Mouse (Mus musculus) liver, adult 2 months (tissue): ENCODE measurements at regions not wholly inside any gene's neighbourhood (a gene's known extent, or its start where the extent isn't known, plus 50 kb on each side); places are given as distances from the start of the nearest gene placed in this dataset.

Source experiments
- DNase-seq: peaks from one replicate; pipeline ENCODE4 v3.0.0-alpha.2; 2011; ENCODE audit warnings: low read depth, low spot score; ENCODE audit errors: extremely low read depth
- H3K27ac ChIP-seq: fragments of 200-500 bp; replicated peaks from 2 replicates; pipeline ENCODE4 v1.5.1; 2012; ENCODE audit warnings: low read depth, mild to moderate bottlenecking, control low read depth, inconsistent platforms, low read length; ENCODE audit not compliant: insufficient read depth
- H3K27me3 ChIP-seq: fragments of 200-500 bp; 2 replicates; pipeline ENCODE4 v1.6.1; 2012; ENCODE audit warnings: mild to moderate bottlenecking, moderate library complexity, low read length, inconsistent platforms; ENCODE audit not compliant: control insufficient read depth, insufficient read depth
- H3K36me3 ChIP-seq: fragments of 200-500 bp; 2 replicates; pipeline ENCODE4 v1.6.1; 2012; ENCODE audit warnings: low read length, inconsistent platforms; ENCODE audit not compliant: control insufficient read depth, insufficient read depth
- H3K4me1 ChIP-seq: fragments of 200-500 bp; 2 replicates; pipeline ENCODE4 v1.6.1; 2011; ENCODE audit warnings: low read length; ENCODE audit not compliant: control insufficient read depth, insufficient read depth
- H3K4me3 ChIP-seq: fragments of 200-500 bp; 2 replicates; pipeline ENCODE4 v1.5.1; 2011; ENCODE audit warnings: low read depth, mild to moderate bottlenecking, control low read depth, low read length, moderate library complexity; ENCODE audit not compliant: insufficient read depth
- H3K79me2 ChIP-seq: fragments of 200-500 bp; 2 replicates; pipeline ENCODE4 v1.6.1; 2012; ENCODE audit warnings: inconsistent platforms, mild to moderate bottlenecking, low read length, moderate library complexity; ENCODE audit not compliant: control insufficient read depth, insufficient read depth
- H3K9ac ChIP-seq: fragments of 200-500 bp; 2 replicates; pipeline ENCODE4 v1.6.1; 2012; ENCODE audit warnings: low read depth, mild to moderate bottlenecking, control low read depth, inconsistent platforms, low read length
- CTCF ChIP-seq: fragments of 200-500 bp; IDR thresholded peaks from 2 replicates; pipeline ENCODE4 v1.5.1; 2011; ENCODE audit warnings: low read depth, low read length, control low read depth
- POLR2A ChIP-seq: fragments of 200-500 bp; IDR thresholded peaks from 2 replicates; pipeline ENCODE4 v1.6.1; 2011; ENCODE audit warnings: low read length, control low read depth; ENCODE audit not compliant: insufficient read depth; ENCODE audit errors: extremely low read depth
- WGBS: fragments of 180-500 bp; shearing (Covaris S2); methylation state at CpG from one replicate; pipeline ENCODE4 v1.1.7; 2018; 5-methylcytosine and 5-hydroxymethylcytosine counted together

DNA sequence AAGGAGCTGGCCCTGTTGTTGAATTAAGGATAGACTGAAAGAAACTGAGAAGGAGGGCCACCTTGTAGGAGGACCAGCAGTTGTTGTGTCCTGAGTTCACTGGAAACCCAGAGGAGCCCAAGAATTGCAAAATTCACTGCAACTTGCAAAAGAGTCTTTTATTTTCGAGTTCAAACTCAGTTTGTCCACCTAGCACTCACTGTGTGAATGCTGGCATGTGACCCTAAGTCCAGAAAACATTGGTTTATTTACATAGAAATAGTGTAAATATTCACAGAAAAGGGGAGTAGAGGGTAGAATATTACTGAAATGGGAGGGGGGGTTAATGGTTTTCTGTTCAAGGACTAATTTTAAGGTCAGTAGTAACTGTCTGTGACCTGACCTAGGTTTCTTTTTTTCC, 394.7 kb downstream of the 4933405O20Rik start:
- 3% methylated on average over 1 of the region's 1 CpGs for whole genome bisulfite sequencing
- Histone ChIP-seq H3K36me3 (no peaks in the 10 kb centered on the region), H3K27me3 (no peaks in the 10 kb centered on the region), H3K79me2 (no peaks in the 10 kb centered on the region), H3K4me1 (no peaks in the 10 kb centered on the region), H3K4me3 (no peak overlapping the region), H3K9ac (no peak overlapping the region), H3K27ac (no peak overlapping the region)
- DNase-seq = peak; percentile 55
- TF ChIP-seq CTCF (no peak), POLR2A (no peak)

DNA sequence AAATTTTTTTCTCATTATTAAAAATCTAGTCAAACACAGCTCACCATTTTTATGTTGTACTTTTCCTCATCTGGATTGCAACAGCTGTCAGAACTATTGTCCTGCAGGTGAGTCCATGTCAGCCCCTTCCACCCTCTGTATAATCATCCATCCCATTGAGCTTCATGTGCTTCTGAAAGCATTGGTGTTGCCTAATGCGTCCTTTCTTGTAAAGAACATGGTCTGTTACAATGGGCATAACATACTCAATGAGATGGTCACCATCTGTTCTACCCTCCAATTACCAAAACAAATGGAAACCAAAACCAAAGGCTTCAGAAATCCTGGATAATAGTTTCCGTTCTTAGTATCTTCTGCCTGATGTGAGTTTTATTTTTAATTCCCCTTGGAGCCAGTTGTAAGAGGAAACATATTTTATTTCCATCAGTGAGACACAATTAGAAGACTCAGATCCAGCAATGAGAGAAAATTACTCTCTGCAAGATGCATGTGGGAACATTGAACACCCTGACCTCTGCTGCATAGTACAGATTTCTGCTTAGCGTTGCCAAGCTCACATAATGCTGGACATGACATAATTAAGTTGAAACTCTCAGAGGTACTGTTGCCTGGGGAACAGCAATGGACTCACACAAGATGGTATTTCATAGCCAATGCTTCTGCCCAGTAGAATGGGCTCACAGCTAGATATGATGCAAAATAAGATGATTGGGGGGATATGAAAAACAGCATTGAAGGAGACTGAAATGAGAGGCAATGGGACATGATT, 443.1 kb downstream of the 4933405O20Rik start:
- WGBS = 79% methylated on average over 3 of the region's 3 CpGs
- Histone ChIP-seq H3K79me2 (no peaks in the 10 kb centered on the region), H3K27ac (no peak overlapping the region), H3K4me3 (no peak overlapping the region), H3K27me3 (no peaks in the 10 kb centered on the region), H3K9ac (no peak overlapping the region), H3K4me1 (no peaks in the 10 kb centered on the region), H3K36me3 (no peaks in the 10 kb centered on the region)
- DNase-seq = no peak
- TF ChIP-seq CTCF (no peak), POLR2A (no peak)

DNA sequence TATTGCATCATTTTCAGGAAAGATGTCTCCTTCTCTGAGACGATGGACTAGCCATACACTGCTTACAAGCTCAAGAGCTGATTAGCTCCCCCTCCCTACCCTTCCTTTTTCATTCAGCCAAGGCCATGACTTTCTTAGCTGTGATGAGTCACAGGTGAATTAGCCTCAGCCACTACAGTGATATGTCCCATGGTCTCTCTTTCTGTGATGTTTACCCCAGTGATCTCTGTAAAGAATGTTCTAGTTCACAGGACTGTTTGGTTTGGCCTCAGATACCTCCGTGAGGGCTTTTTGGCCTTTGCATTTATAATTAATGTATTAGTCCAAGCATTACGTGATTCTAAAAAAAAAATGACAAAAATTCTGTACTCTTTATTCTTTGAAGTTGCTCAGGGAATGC, 452.5 kb downstream of the 4933405O20Rik start:
- Histone ChIP-seq H3K36me3 (no peaks in the 10 kb centered on the region), H3K4me3 (no peak overlapping the region), H3K4me1 (no peaks in the 10 kb centered on the region), H3K27ac (no peak overlapping the region), H3K27me3 (no peaks in the 10 kb centered on the region), H3K9ac (no peak overlapping the region), H3K79me2 (no peaks in the 10 kb centered on the region)
- DNase-seq = no peak
- WGBS = 78% methylated on average over 3 of the region's 3 CpGs
- no peak for TF ChIP-seq CTCF
- TF ChIP-seq POLR2A = no peak

DNA sequence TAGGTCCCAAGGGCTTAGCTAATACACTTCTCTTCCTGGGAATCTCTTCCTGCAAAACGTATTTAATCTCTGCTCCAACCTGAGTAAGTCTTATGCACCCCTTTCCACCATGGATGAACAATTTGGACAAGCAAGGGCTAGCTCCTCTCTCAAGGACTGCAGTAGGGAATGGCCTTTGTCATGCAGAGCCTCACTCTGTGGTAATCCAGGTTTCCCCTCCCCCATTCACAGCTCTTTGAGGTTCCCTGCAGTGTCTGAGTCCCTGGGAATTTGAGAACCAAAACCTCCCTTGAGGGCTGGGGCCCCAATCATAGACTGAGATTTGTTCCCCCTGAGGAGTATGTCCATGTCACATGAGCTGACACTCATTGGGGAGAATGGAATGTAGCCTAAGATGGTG, 442.5 kb upstream of the Ano5 start:
- no peak overlapping the region for H3K27ac ChIP-seq
- WGBS = 13% methylated on average over 1 of the region's 1 CpGs
- no peaks in the 10 kb centered on the region for H3K79me2 ChIP-seq
- H3K27me3 ChIP-seq = no peaks in the 10 kb centered on the region
- no peak overlapping the region for H3K9ac ChIP-seq
- no peaks in the 10 kb centered on the region for H3K36me3 ChIP-seq
- H3K4me3 ChIP-seq = no peak overlapping the region
- DNase-seq = no peak
- H3K4me1 ChIP-seq = no peaks in the 10 kb centered on the region
- TF ChIP-seq POLR2A = no peak
- no peak for TF ChIP-seq CTCF

DNA sequence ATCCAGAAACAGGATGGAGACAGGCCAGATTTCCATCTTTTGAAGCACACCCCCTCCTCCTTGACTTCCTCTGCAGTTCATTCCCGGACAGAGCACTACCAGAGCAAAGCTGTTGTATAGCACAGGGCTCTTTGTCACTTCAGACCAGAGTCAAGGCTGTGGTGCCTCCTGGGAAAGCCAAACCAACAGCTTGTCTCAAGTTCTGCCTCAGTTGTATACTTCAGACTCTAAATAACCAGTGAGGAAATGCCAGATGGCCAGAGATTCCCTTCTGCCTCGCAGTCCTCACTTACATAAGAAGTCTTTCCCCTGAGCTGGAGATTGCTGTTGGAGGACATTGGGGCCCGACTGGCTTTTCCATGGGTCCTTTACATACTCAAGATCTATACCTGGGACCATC, 417.1 kb upstream of the Ano5 start:
- no peaks in the 10 kb centered on the region for H3K79me2 ChIP-seq
- no peak overlapping the region for H3K9ac ChIP-seq
- no peaks in the 10 kb centered on the region for H3K36me3 ChIP-seq
- no peak for DNase-seq
- H3K4me3 ChIP-seq = no peak overlapping the region
- no peaks in the 10 kb centered on the region for H3K4me1 ChIP-seq
- H3K27me3 ChIP-seq = no peaks in the 10 kb centered on the region
- H3K27ac ChIP-seq = no peak overlapping the region
- TF ChIP-seq CTCF (no peak), POLR2A (no peak)
- WGBS = 56% methylated on average over 3 of the region's 3 CpGs

DNA sequence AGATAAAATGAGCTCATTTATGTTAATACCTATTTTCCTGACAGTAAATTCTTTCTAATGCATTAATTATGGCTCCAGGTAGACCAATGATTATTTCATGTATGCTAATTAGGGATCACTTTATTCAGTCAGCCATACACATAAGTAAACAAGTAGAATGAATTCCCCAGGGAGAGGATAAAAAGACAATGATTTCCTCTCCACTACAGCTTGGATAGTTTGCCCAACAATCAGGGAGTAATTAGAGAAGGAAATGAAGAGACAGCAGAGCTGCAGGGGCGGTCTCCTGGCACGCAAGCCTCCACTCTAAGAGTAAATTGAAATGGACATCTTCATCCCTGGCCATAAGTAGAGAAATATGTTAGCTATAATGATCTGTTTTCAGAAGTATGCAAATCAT, 409.7 kb upstream of the Ano5 start:
- H3K4me3 ChIP-seq = no peak overlapping the region
- DNase-seq = no peak
- H3K36me3 ChIP-seq = no peaks in the 10 kb centered on the region
- H3K27me3 ChIP-seq = no peaks in the 10 kb centered on the region
- H3K4me1 ChIP-seq = no peaks in the 10 kb centered on the region
- no peak for TF ChIP-seq POLR2A
- no peak for TF ChIP-seq CTCF
- H3K27ac ChIP-seq = no peak overlapping the region
- H3K9ac ChIP-seq = no peak overlapping the region
- 69% methylated on average over 2 of the region's 2 CpGs for WGBS
- no peaks in the 10 kb centered on the region for H3K79me2 ChIP-seq
